Mouse (Mus musculus) embryonic facial prominence, embryonic 11.5 days (tissue): ENCODE results near the gene Kcnk4. TPM values are rescaled to one million over a fixed set of nuclear protein-coding genes. Genes with fewer than 3 reads are reported as not detected.

Experiments
- ATAC-seq: fragments of 200-750 bp; cut with Nextera tagmentation; replicated peaks from 2 replicates; pipeline ENCODE4 v1.8.0; 2017; ENCODE audit warnings: low read depth; ENCODE audit not compliant: insufficient number of reproducible peaks, low FRiP score, low TSS enrichment
- DNase-seq: peaks from one replicate; pipeline ENCODE4 v3.0.0-alpha.2; 2015; ENCODE audit warnings: low spot score
- H3K27ac ChIP-seq: fragments of 300-500 bp; sonication (generic); replicated peaks from 2 replicates; pipeline ENCODE4 v1.5.1; 2014; ENCODE audit warnings: mild to moderate bottlenecking, low read depth, low read length, control low read depth
- H3K27me3 ChIP-seq: fragments of 300-500 bp; sonication (generic); 2 replicates; pipeline ENCODE4 v1.6.1; 2014; ENCODE audit warnings: mild to moderate bottlenecking, low read length, moderate library complexity, mixed read lengths; ENCODE audit not compliant: control insufficient read depth, insufficient read depth
- H3K36me3 ChIP-seq: fragments of 300-500 bp; sonication (generic); replicated peaks from 2 replicates; pipeline ENCODE4 v1.6.1; 2014; ENCODE audit warnings: low read depth, mild to moderate bottlenecking, low read length, moderate library complexity, mixed read lengths; ENCODE audit not compliant: control insufficient read depth, insufficient read depth
- H3K4me1 ChIP-seq: fragments of 300-500 bp; sonication (generic); 2 replicates; pipeline ENCODE4 v1.6.1; 2014; ENCODE audit warnings: low read length, mixed read lengths; ENCODE audit not compliant: control insufficient read depth, insufficient read depth
- H3K4me2 ChIP-seq: fragments of 300-500 bp; sonication (generic); 2 replicates; pipeline ENCODE4 v1.6.1; 2014; ENCODE audit warnings: low read depth, mild to moderate bottlenecking, control low read depth, low read length, moderate library complexity
- H3K4me3 ChIP-seq: fragments of 300-500 bp; sonication (generic); 2 replicates; pipeline ENCODE4 v1.5.1; 2014; ENCODE audit warnings: low read depth, low read length, control low read depth
- H3K9ac ChIP-seq: fragments of 300-500 bp; sonication (generic); replicated peaks from 2 replicates; pipeline ENCODE4 v1.6.1; 2014; ENCODE audit warnings: mild to moderate bottlenecking, control low read depth, low read length
- H3K9me3 ChIP-seq: fragments of 300-500 bp; sonication (generic); replicated peaks from 2 replicates; pipeline ENCODE4 v1.6.1; 2016; ENCODE audit warnings: mild to moderate bottlenecking, low read length, inconsistent platforms, mixed read lengths; ENCODE audit not compliant: control insufficient read depth
- WGBS: fragments of 180-500 bp; shearing (Covaris S2); extraction: QIAGEN DNeasy Blood & Tissue Kit; methylation state at CpG from one replicate; pipeline ENCODE4 v1.1.7; 2014; 5-methylcytosine and 5-hydroxymethylcytosine counted together
- polyA plus RNA-seq: library from polyadenylated mRNA; unstranded; fragments of >200 nt; fragmentation: Nextera tagmentation; extraction: Ambion mirVana; gene quantifications from 2 replicates; pipeline ENCODE4 v1.2.1, GENCODE M21; 2014

Gene Kcnk4
- polyA plus RNA-seq, 1 experiment from 2014 or later = 0.32 TPM

DNA sequence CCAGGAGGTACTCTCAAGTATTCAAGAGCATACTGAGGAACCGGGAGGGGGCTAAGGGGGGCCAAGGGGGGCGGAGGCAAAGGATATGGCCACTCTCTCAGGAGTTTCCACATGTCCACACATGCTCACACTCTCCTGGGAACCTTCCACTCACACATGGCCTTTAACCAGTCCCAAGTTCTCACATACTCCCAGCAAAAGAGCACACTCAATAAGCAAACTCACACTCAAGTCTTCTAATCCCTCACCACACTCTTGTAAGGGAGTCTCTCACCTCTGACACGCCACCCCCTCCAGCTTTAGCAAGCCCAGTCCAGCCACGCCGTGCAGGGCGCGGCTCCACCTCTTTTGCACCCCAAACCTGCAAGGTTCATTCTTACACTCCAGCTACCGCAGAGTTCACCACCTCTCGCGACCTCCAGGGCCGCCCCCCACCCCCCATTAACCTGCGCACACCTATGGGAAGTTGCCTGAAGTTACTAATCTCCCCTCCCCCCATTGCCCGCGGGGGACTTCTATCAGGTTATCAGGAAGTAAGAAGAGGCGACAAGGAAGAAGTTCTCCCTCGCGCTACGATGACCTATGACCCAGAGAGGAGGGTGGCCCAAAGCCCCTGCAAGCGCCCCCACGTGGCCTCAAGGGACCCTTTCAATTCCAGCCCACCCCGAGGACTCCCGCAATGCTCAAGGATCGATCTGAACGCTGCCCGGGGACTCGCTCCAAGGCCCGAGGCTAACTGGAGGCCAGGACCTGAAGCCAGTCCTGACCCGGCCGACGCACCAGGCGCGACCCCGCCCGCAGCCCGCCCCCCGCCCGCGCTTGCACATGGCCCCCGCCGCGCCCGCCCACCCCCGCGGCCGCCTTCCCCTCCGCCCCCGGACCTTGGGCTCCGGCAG, 13.3 kb downstream of the Kcnk4 start:
- ATAC-seq = no peak; the same call in 1 of the 2 replicates
- Histone ChIP-seq H3K36me3 (no peaks in the 10 kb centered on the region), H3K9ac (peak overlapping the region; percentile 67), H3K4me1 (peaks cover 6% of the 10 kb centered on the region; the same call in 1 of the 2 replicates), H3K4me3 (peak overlapping the region; percentile 66), H3K27me3 (peaks cover 24% of the 10 kb centered on the region), H3K4me2 (peak overlapping the region; percentile 88), H3K9me3 (no peaks in the 10 kb centered on the region), H3K27ac (peak overlapping the region; percentile 60)
- DNase-seq = peak; percentile 52
- WGBS = 2% methylated on average over 42 of the region's 48 CpGs

GRCm38 (mm10) chr19:6919876-6920740, 14.2 kb downstream of the Kcnk4 start:
- Histone ChIP-seq H3K27ac (no peak overlapping the region), H3K36me3 (no peaks in the 10 kb centered on the region), H3K9me3 (no peaks in the 10 kb centered on the region), H3K4me1 (peaks cover 6% of the 10 kb centered on the region; the same call in 1 of the 2 replicates), H3K4me2 (peak overlapping the region; percentile 88), H3K4me3 (peak overlapping the region; percentile 66), H3K9ac (peak overlapping the region; percentile 67), H3K27me3 (peaks cover 17% of the 10 kb centered on the region)
- no peak for ATAC-seq
- whole genome bisulfite sequencing = 51% methylated on average over 8 of the region's 8 CpGs
- peak; percentile 29 for DNase-seq

DNA sequence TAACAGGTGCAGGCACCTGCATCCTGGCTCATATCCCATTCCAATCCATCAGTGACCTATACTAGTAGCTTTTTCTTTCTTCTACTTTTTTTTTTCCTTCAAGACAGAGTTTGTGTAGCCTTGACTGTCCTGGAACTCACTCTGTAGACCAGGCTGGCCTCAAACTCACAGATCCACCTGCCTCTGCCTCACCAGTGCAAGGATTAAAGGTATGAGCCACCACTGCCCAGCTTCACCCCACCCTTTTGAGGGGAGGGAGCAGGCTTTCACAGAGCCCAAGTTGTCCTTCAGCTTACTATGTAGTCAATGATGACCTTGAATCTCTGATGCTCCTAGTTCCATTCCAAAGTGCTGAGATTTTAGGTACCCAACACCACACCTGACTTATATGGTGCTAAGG, 14.9 kb downstream of the Kcnk4 start:
- Histone ChIP-seq H3K9ac (no peak overlapping the region), H3K9me3 (no peaks in the 10 kb centered on the region), H3K36me3 (no peaks in the 10 kb centered on the region), H3K4me1 (peaks cover 6% of the 10 kb centered on the region; the same call in 1 of the 2 replicates), H3K4me2 (no peak overlapping the region), H3K4me3 (no peak overlapping the region), H3K27me3 (peaks cover 11% of the 10 kb centered on the region), H3K27ac (no peak overlapping the region)
- ATAC-seq (no peak), DNase-seq (no peak)

DNA sequence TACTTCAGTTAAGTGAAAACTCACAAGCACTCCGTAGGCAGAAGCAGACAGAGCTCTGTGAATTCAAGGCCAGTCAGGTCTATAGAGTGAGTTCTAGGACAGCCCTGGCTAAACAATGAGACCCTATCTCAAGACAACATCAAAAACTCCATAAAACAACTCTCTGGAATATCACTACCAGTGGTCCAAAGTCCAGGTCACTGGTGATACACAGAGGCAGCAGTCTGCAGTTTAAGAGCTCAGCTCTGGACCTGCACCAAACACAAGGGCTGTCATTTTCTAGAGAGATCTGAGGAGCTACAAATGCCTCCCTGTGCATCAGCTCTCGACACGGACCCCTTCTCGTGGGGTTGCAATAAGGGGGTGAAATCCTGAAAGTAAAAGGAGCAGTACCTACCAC, 16.0 kb downstream of the Kcnk4 start:
- Histone ChIP-seq H3K27ac (no peak overlapping the region), H3K4me2 (no peak overlapping the region), H3K27me3 (peaks cover 6% of the 10 kb centered on the region), H3K4me1 (peaks cover 6% of the 10 kb centered on the region; the same call in 1 of the 2 replicates), H3K9ac (no peak overlapping the region), H3K36me3 (peaks cover 4% of the 10 kb centered on the region), H3K4me3 (no peak overlapping the region), H3K9me3 (no peaks in the 10 kb centered on the region)
- no peak for DNase-seq
- 91% methylated on average over 4 of the region's 4 CpGs for WGBS
- ATAC-seq = no peak

DNA sequence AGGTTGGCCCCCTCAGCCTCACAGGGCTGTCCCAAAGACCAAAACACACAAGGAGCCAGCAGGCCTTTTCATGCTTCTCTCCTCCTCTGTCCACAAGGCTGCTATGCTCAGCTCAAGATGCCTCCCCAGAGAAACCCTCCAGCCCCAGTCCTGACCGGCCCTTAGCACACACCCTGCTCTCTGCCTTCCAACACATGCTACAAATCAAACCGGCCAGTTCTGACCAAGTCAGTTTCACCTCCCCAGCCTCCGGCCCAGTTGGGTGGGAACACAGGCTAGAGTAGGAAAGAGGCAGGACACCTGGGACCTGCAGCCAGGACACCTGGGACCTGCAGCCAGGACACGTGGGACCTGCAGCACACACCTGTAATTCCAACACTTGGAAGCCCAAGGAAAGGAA, 17.8 kb downstream of the Kcnk4 start:
- Histone ChIP-seq H3K4me1 (peaks cover 6% of the 10 kb centered on the region; the same call in 1 of the 2 replicates), H3K27me3 (no peaks in the 10 kb centered on the region), H3K9ac (no peak overlapping the region), H3K27ac (no peak overlapping the region), H3K4me3 (no peak overlapping the region), H3K9me3 (no peaks in the 10 kb centered on the region), H3K36me3 (peaks cover 10% of the 10 kb centered on the region), H3K4me2 (no peak overlapping the region)
- no peak for ATAC-seq
- no peak for DNase-seq
- 88% methylated on average over 4 of the region's 4 CpGs for WGBS

DNA sequence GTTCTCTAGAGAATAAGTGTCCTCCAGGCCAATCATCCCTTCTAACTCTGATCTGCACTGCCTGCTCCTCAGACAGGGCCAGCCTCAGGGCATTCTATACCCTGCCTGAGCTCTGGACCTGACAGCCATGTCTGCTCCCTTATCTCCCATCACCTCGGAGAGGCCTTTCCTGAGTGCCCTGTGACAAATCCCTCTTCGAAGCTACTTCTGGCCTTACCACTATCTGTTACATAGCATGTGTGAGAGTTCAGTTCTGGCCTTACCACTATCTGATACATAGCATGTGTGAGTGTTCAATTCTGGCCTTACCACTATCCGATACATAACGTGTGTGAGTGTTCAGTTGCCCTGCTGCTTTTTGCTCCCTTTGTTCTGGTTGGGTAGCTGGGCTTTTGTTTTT, 19.0 kb downstream of the Kcnk4 start:
- Histone ChIP-seq H3K36me3 (peaks cover 15% of the 10 kb centered on the region), H3K4me3 (no peak overlapping the region), H3K9me3 (no peaks in the 10 kb centered on the region), H3K9ac (no peak overlapping the region), H3K27me3 (no peaks in the 10 kb centered on the region), H3K27ac (no peak overlapping the region), H3K4me2 (no peak overlapping the region), H3K4me1 (peaks cover 6% of the 10 kb centered on the region)
- no peak for DNase-seq
- no peak for ATAC-seq
- 80% methylated on average over 4 of the region's 4 CpGs for WGBS

GRCm38 (mm10) chr19:6914540-6914939, 19.8 kb downstream of the Kcnk4 start:
- no peak overlapping the region for H3K27ac ChIP-seq
- peaks cover 5% of the 10 kb centered on the region for H3K4me1 ChIP-seq
- peaks cover 15% of the 10 kb centered on the region for H3K36me3 ChIP-seq
- DNase-seq (no peak), ATAC-seq (no peak)
- H3K9me3 ChIP-seq = no peaks in the 10 kb centered on the region
- no peak overlapping the region for H3K4me3 ChIP-seq
- H3K27me3 ChIP-seq = no peaks in the 10 kb centered on the region
- 90% methylated on average over 9 of the region's 9 CpGs for WGBS
- H3K9ac ChIP-seq = no peak overlapping the region
- H3K4me2 ChIP-seq = no peak overlapping the region
